Mouse (Mus musculus): ENCODE results near the gene Mtx1. TPM values are rescaled to one million over a fixed set of nuclear protein-coding genes. Genes with fewer than 3 reads are reported as not detected.
"Not testable (repeated sequence)": the region's sequence is repeated elsewhere in the genome, so short reads cannot be mapped to it uniquely, and the experiment has no call there.

Mtx1 gene
- polyA plus RNA-seq, 1 experiment = 150 TPM

GRCm38 (mm10) chr3:89242331-89242895, 15.5 kb upstream of the Mtx1 start:
- DNase-seq (ENCODE audit: low read depth) = no peak

- DNase-seq (ENCODE audit: low read depth) = no peak
These were observed 11.6 kb upstream of the Mtx1 start for GRCm38 (mm10) chr3:89238494-89238893.

- no peak for DNase-seq (ENCODE audit: low read depth)
These were observed 10.8 kb upstream of the Mtx1 start for GRCm38 (mm10) chr3:89237682-89238081.

- no peak for DNase-seq (ENCODE audit: low read depth)
These were observed 9.6 kb upstream of the Mtx1 start for GRCm38 (mm10) chr3:89236516-89236915.

- no peak for DNase-seq (ENCODE audit: low read depth)
These were observed 6.7 kb upstream of the Mtx1 start for GRCm38 (mm10) chr3:89233562-89234110.

GRCm38 (mm10) chr3:89232614-89233013, 5.7 kb upstream of the Mtx1 start:
- DNase-seq (ENCODE audit: low read depth) = no peak

GRCm38 (mm10) chr3:89231772-89232275, 4.9 kb upstream of the Mtx1 start:
- no peak for DNase-seq (ENCODE audit: low read depth)

- DNase-seq (ENCODE audit: low read depth) = no peak
These were observed 4.5 kb upstream of the Mtx1 start for GRCm38 (mm10) chr3:89231345-89231744.

- DNase-seq (ENCODE audit: low read depth) = no peak
These were observed 3.7 kb upstream of the Mtx1 start for GRCm38 (mm10) chr3:89230561-89230960.

GRCm38 (mm10) chr3:89229276-89229675, 2.4 kb upstream of the Mtx1 start:
- no peak for DNase-seq (ENCODE audit: low read depth)

GRCm38 (mm10) chr3:89228836-89229235, 1.9 kb upstream of the Mtx1 start, which contains the start of gene Muc1:
Gene Muc1 (plus strand): TSS chr3:89229057.
- no peak for DNase-seq (ENCODE audit: low read depth)

- no peak for DNase-seq (ENCODE audit: low read depth)
These were observed 1.3 kb upstream of the Mtx1 start for GRCm38 (mm10) chr3:89228180-89228549.

- no peak for DNase-seq (ENCODE audit: low read depth)
These were observed 655 bp upstream of the Mtx1 start for GRCm38 (mm10) chr3:89227307-89228179.

GRCm38 (mm10) chr3:89226361-89226760, 527 bp downstream of the Mtx1 start:
- no peak for DNase-seq (ENCODE audit: low read depth)

GRCm38 (mm10) chr3:89225918-89226317, 970 bp downstream of the Mtx1 start:
- no peak for DNase-seq (ENCODE audit: low read depth)

- DNase-seq (ENCODE audit: low read depth) = no peak
These were observed 1.5 kb downstream of the Mtx1 start for GRCm38 (mm10) chr3:89225321-89225815.

- no peak for DNase-seq (ENCODE audit: low read depth)
These were observed 2.1 kb downstream of the Mtx1 start for GRCm38 (mm10) chr3:89224796-89225195.

- DNase-seq (ENCODE audit: low read depth) = no peak
These were observed 5.7 kb downstream of the Mtx1 start for GRCm38 (mm10) chr3:89221167-89221566.

GRCm38 (mm10) chr3:89219546-89219945, 7.3 kb downstream of the Mtx1 start:
- no peak for DNase-seq (ENCODE audit: low read depth)

- DNase-seq (ENCODE audit: low read depth) = no peak
These were observed 8.6 kb downstream of the Mtx1 start for GRCm38 (mm10) chr3:89218271-89218670.

GRCm38 (mm10) chr3:89216407-89216806, 10.5 kb downstream of the Mtx1 start:
- DNase-seq (ENCODE audit: low read depth) = not testable (repeated sequence)

GRCm38 (mm10) chr3:89215853-89216252, 11.0 kb downstream of the Mtx1 start:
- DNase-seq (ENCODE audit: low read depth) = no peak

All from gonadal fat pad, adult 2 months (tissue).